Mouse (Mus musculus) heart, postnatal 0 days (tissue): Measurements from ENCODE around the gene Ccpg1. TPM values are rescaled to one million over a fixed set of nuclear protein-coding genes. Genes with fewer than 3 reads are reported as not detected.

Experiments used
- ATAC-seq: fragments of 200-750 bp; cut with Nextera tagmentation; 2 replicates; pipeline ENCODE4 v1.8.0; 2017; ENCODE audit warnings: low read depth, moderate number of reproducible peaks, moderate library complexity; ENCODE audit not compliant: insufficient read depth
- DNase-seq: peaks from one replicate; pipeline ENCODE4 v3.0.0-alpha.2; 2016; ENCODE audit warnings: low spot score
- H3K27ac ChIP-seq: fragments of 300-500 bp; sonication (generic); 2 replicates; pipeline ENCODE4 v1.5.1; 2014; ENCODE audit warnings: low read depth, mild to moderate bottlenecking
- H3K27me3 ChIP-seq: fragments of 300-500 bp; sonication (generic); 2 replicates; pipeline ENCODE4 v1.6.1; 2014; ENCODE audit warnings: low read length, mixed read lengths; ENCODE audit not compliant: control insufficient read depth, insufficient read depth
- H3K36me3 ChIP-seq: fragments of 300-500 bp; sonication (generic); replicated peaks from 2 replicates; pipeline ENCODE4 v1.6.1; 2014; ENCODE audit warnings: low read length, mixed read lengths; ENCODE audit not compliant: control insufficient read depth, insufficient read depth
- H3K4me1 ChIP-seq: fragments of 300-500 bp; sonication (generic); 2 replicates; pipeline ENCODE4 v1.6.1; 2014; ENCODE audit warnings: antibody characterized with exemption; ENCODE audit not compliant: control insufficient read depth, insufficient read depth
- H3K4me2 ChIP-seq: fragments of 300-500 bp; sonication (generic); 2 replicates; pipeline ENCODE4 v1.6.1; 2014; ENCODE audit warnings: low read depth, mild to moderate bottlenecking, low read length, moderate library complexity
- H3K4me3 ChIP-seq: fragments of 300-500 bp; sonication (generic); 2 replicates; pipeline ENCODE4 v1.5.1; 2014; ENCODE audit warnings: low read depth, low read length
- H3K9ac ChIP-seq: fragments of 300-500 bp; sonication (generic); replicated peaks from 2 replicates; pipeline ENCODE4 v1.6.1; 2014; ENCODE audit warnings: low read depth, low read length, mixed read lengths
- H3K9me3 ChIP-seq: fragments of 300-500 bp; sonication (generic); replicated peaks from 2 replicates; pipeline ENCODE4 v1.6.1; 2016; ENCODE audit warnings: low read length; ENCODE audit not compliant: control insufficient read depth
- CTCF ChIP-seq: IDR thresholded peaks from 2 replicates; pipeline ENCODE4 v1.5.1; 2016; ENCODE audit warnings: antibody characterized with exemption, control low read depth, low read depth
- EP300 ChIP-seq: IDR thresholded peaks from 2 replicates; pipeline ENCODE4 v1.6.1; 2016; ENCODE audit warnings: antibody characterized with exemption, low read depth
- WGBS: fragments of 180-500 bp; shearing (Covaris S2); extraction: QIAGEN DNeasy Blood & Tissue Kit; methylation state at CpG from one replicate; pipeline ENCODE4 v1.1.7; 2014; 5-methylcytosine and 5-hydroxymethylcytosine counted together
- polyA plus RNA-seq: library from polyadenylated mRNA; unstranded; fragments of >200 nt; fragmentation: Nextera tagmentation; extraction: Ambion mirVana; gene quantifications from 2 replicates; pipeline ENCODE4 v1.2.1, GENCODE M21; 2015
- total RNA-seq: library from RNA; depleted of rRNA; stranded (reverse); fragments of >200 nt; gene quantifications from 2 replicates; pipeline ENCODE4 v1.2.3, GENCODE M21; 2014; ENCODE audit warnings: low replicate concordance

The Ccpg1 gene
- total and polyA plus RNA-seq, 2 experiments from 2014 or later = 8.3 to 27.2 TPM

- ATAC-seq = peak; percentile 85
Observed at GRCm38 (mm10) chr9:73039222-73039945, 54.2 kb downstream of the Ccpg1 start.

DNA sequence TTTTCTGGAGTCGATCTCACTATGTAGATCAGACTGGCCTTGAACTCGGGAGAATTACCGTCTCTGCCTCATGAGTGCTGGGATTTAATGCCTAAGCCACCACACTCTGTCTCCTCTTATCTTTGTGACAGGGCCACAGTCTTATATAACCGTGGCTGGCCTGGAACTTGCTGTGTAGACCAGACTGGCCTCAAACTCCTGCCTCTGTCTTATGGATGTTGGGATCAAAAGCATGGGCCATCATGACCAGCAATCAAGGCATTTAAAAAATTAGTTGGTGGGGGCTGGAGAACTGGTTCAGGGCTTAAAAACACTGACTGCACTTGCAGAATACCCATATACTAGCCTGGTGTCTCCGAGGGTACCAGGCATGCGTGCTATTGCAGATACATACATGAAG is 54.9 kb downstream of the Ccpg1 start, which contains the start of gene Pigb:
Gene Pigb (minus strand): TSS at position 299 of the 400 bp plus-strand sequence.
- TF ChIP-seq CTCF (no peak), EP300 (no peak)
- H3K27me3 ChIP-seq = no peaks in the 10 kb centered on the region
- DNase-seq (no peak), ATAC-seq (no peak)
- 26% methylated on average over 6 of the region's 6 CpGs for WGBS
- H3K36me3 ChIP-seq = no peaks in the 10 kb centered on the region
- H3K9ac ChIP-seq = peak within 1 kb of the TSS; percentile 73
- peak within 1 kb of the TSS; percentile 77 for H3K4me3 ChIP-seq
- H3K4me1 ChIP-seq = peaks cover 17% of the 10 kb centered on the region; the same call in 1 of the 2 replicates
- H3K4me2 ChIP-seq = peak within 1 kb of the TSS; percentile 84
- no peaks in the 10 kb centered on the region for H3K9me3 ChIP-seq
- peak within 1 kb of the TSS; percentile 50 for H3K27ac ChIP-seq

More at GRCm38 (mm10) chr9:73039222-73039945, 54.2 kb downstream of the Ccpg1 start:
- no peaks in the 10 kb centered on the region for H3K27me3 ChIP-seq
- WGBS = under 1% methylated on average over 49 of the region's 49 CpGs
- no peak for TF ChIP-seq CTCF
- TF ChIP-seq EP300 = no peak; the same call in 1 of the 2 replicates
- H3K9ac ChIP-seq = peak overlapping the region; percentile 73
- DNase-seq = peak; percentile 79
- H3K4me1 ChIP-seq = peaks cover 15% of the 10 kb centered on the region; the same call in 1 of the 2 replicates
- H3K36me3 ChIP-seq = no peaks in the 10 kb centered on the region
- peak overlapping the region; percentile 50 for H3K27ac ChIP-seq
- H3K4me2 ChIP-seq = peak overlapping the region; percentile 84
- no peaks in the 10 kb centered on the region for H3K9me3 ChIP-seq
- peak overlapping the region; percentile 77 for H3K4me3 ChIP-seq

- peak; percentile 81 for ATAC-seq
- DNase-seq = peak; percentile 74
- H3K36me3 ChIP-seq = no peaks in the 10 kb centered on the region
- TF ChIP-seq EP300 = no peak
- TF ChIP-seq CTCF = peak; percentile 93
- no peak within 1 kb of the TSS; the same call in 1 of the 2 replicates for H3K27ac ChIP-seq
- H3K9me3 ChIP-seq = no peaks in the 10 kb centered on the region
- WGBS = under 1% methylated on average over 41 of the region's 41 CpGs
- H3K4me2 ChIP-seq = peak within 1 kb of the TSS; percentile 92
- H3K9ac ChIP-seq = peak within 1 kb of the TSS; percentile 43
- peak within 1 kb of the TSS; percentile 52 for H3K4me3 ChIP-seq
- H3K27me3 ChIP-seq = no peaks in the 10 kb centered on the region
- peaks cover 12% of the 10 kb centered on the region; the same call in 1 of the 2 replicates for H3K4me1 ChIP-seq
Observed at GRCm38 (mm10) chr9:73044146-73045079, 59.2 kb downstream of the Ccpg1 start, which contains the start of gene Rab27a. Gene Rab27a (plus strand): TSS chr9:73044854.

GRCm38 (mm10) chr9:73045204-73045603 is 60.0 kb downstream of the Ccpg1 start:
- no peak overlapping the region for H3K27ac ChIP-seq
- peak overlapping the region; percentile 52 for H3K4me3 ChIP-seq
- TF ChIP-seq CTCF (no peak), EP300 (no peak)
- H3K4me2 ChIP-seq = peak overlapping the region; percentile 92
- H3K9me3 ChIP-seq = no peaks in the 10 kb centered on the region
- no peak for DNase-seq
- 16% methylated on average over 7 of the region's 7 CpGs for WGBS
- peak overlapping the region; percentile 43 for H3K9ac ChIP-seq
- H3K4me1 ChIP-seq = peaks cover 8% of the 10 kb centered on the region; the same call in 1 of the 2 replicates
- no peaks in the 10 kb centered on the region for H3K27me3 ChIP-seq
- H3K36me3 ChIP-seq = no peaks in the 10 kb centered on the region
- no peak for ATAC-seq

DNA sequence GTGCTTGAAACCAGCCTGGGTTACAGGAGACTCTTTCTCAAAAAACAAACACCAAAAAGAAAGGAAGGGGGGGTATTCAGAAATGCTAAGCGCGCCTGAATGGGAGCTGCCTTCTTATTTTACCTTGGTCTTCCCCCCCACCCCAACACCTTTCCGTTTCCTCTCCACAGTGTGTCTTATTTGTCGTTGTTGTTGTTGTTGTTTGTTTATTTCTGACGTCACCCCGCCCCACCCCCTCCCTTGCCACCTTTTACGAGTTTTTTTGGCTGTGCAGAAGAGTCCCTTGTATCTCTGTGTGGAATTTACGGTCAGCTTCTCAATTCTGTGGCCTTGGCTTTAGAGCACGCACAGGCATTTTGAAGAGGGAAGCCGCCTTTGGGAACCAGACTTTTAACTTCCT is 60.5 kb downstream of the Ccpg1 start:
- TF ChIP-seq EP300 (no peak), CTCF (no peak)
- Histone ChIP-seq H3K9me3 (no peaks in the 10 kb centered on the region), H3K27ac (no peak overlapping the region), H3K27me3 (no peaks in the 10 kb centered on the region), H3K36me3 (no peaks in the 10 kb centered on the region), H3K4me1 (peaks cover 5% of the 10 kb centered on the region; the same call in 1 of the 2 replicates), H3K4me3 (peak overlapping the region; percentile 52), H3K4me2 (peak overlapping the region; percentile 92), H3K9ac (no peak overlapping the region; the same call in 1 of the 2 replicates)
- 63% methylated on average over 10 of the region's 10 CpGs for WGBS
- ATAC-seq (no peak), DNase-seq (no peak)
